Mouse (Mus musculus): ENCODE results near the gene Smoc1. TPM values are rescaled to one million over a fixed set of nuclear protein-coding genes. Genes with fewer than 3 reads are reported as not detected.
A peak's percentile ranks its signal among the peaks of the same experiment; 100 is the strongest.

Smoc1 gene
- polyA plus RNA-seq, 1 experiment from 2014 or later: 15.1 TPM

GRCm38 (mm10) chr12:81088131-81088530 lies 61.5 kb downstream of the Smoc1 start:
- WGBS: 72% methylated on average over 5 of the region's 5 CpGs
- Histone ChIP-seq H3K4me2 (no peak overlapping the region), H3K9me3 (replicated peaks) (no peaks in the 10 kb centered on the region), H3K4me1 (peaks cover 5% of the 10 kb centered on the region; the same call in 1 of the 2 replicates), H3K27ac (replicated peaks) (no peak overlapping the region), H3K36me3 (no peaks in the 10 kb centered on the region), H3K9ac (replicated peaks) (no peak overlapping the region), H3K27me3 (replicated peaks) (no peaks in the 10 kb centered on the region), H3K4me3 (replicated peaks) (no peak overlapping the region)
- no peak for ATAC-seq (ENCODE audit: low FRiP score)

- H3K27me3 ChIP-seq (replicated peaks): no peaks in the 10 kb centered on the region
- ATAC-seq (ENCODE audit: low FRiP score): no peak
- WGBS: 75% methylated on average over 5 of the region's 5 CpGs
Measured at GRCm38 (mm10) chr12:81091641-81092040, 65.0 kb downstream of the Smoc1 start.

GRCm38 (mm10) chr12:81092641-81093040 lies 66.0 kb downstream of the Smoc1 start:
- no peak for ATAC-seq (ENCODE audit: low FRiP score)
- Histone ChIP-seq H3K36me3 (no peaks in the 10 kb centered on the region), H3K27ac (replicated peaks) (no peak overlapping the region), H3K9me3 (replicated peaks) (no peaks in the 10 kb centered on the region), H3K4me3 (replicated peaks) (no peak overlapping the region), H3K4me1 (no peaks in the 10 kb centered on the region), H3K27me3 (replicated peaks) (no peaks in the 10 kb centered on the region), H3K4me2 (no peak overlapping the region), H3K9ac (replicated peaks) (no peak overlapping the region)
- 69% methylated on average over 3 of the region's 3 CpGs for WGBS

More at GRCm38 (mm10) chr12:81091641-81092040, 65.0 kb downstream of the Smoc1 start:
- Histone ChIP-seq H3K4me1 (no peaks in the 10 kb centered on the region), H3K36me3 (no peaks in the 10 kb centered on the region), H3K9me3 (replicated peaks) (no peaks in the 10 kb centered on the region), H3K9ac (replicated peaks) (no peak overlapping the region), H3K4me3 (replicated peaks) (no peak overlapping the region), H3K27ac (replicated peaks) (no peak overlapping the region), H3K4me2 (no peak overlapping the region)

GRCm38 (mm10) chr12:81093211-81093610 lies 66.6 kb downstream of the Smoc1 start:
- Histone ChIP-seq H3K4me1 (no peaks in the 10 kb centered on the region), H3K4me2 (no peak overlapping the region), H3K36me3 (no peaks in the 10 kb centered on the region), H3K27me3 (replicated peaks) (no peaks in the 10 kb centered on the region), H3K9me3 (replicated peaks) (no peaks in the 10 kb centered on the region), H3K27ac (replicated peaks) (no peak overlapping the region), H3K4me3 (replicated peaks) (no peak overlapping the region), H3K9ac (replicated peaks) (no peak overlapping the region)
- ATAC-seq (ENCODE audit: low FRiP score): no peak
- 59% methylated on average over 7 of the region's 7 CpGs for WGBS

- H3K4me2 ChIP-seq: no peak overlapping the region
- H3K36me3 ChIP-seq: no peaks in the 10 kb centered on the region
- 68% methylated on average over 11 of the region's 11 CpGs for WGBS
- H3K4me1 ChIP-seq: no peaks in the 10 kb centered on the region
- H3K27ac ChIP-seq (replicated peaks): no peak overlapping the region
- H3K9me3 ChIP-seq (replicated peaks): no peaks in the 10 kb centered on the region
- H3K27me3 ChIP-seq (replicated peaks): no peaks in the 10 kb centered on the region
- no peak overlapping the region for H3K4me3 ChIP-seq (replicated peaks)
- ATAC-seq (ENCODE audit: low FRiP score): no peak
- H3K9ac ChIP-seq (replicated peaks): no peak overlapping the region
Measured at GRCm38 (mm10) chr12:81094766-81095405, 68.3 kb downstream of the Smoc1 start.

GRCm38 (mm10) chr12:81097267-81097666 lies 70.7 kb downstream of the Smoc1 start:
- H3K27ac ChIP-seq (replicated peaks): no peak overlapping the region
- H3K9me3 ChIP-seq (replicated peaks): no peaks in the 10 kb centered on the region
- ATAC-seq (ENCODE audit: low FRiP score): no peak
- no peak overlapping the region for H3K9ac ChIP-seq (replicated peaks)
- H3K4me2 ChIP-seq: no peak overlapping the region
- 63% methylated on average over 7 of the region's 7 CpGs for WGBS
- H3K4me3 ChIP-seq (replicated peaks): no peak overlapping the region
- H3K4me1 ChIP-seq: 0 out of 2 replicates have a peak, but pooled peaks cover 3% of the 10 kb centered on the region
- no peaks in the 10 kb centered on the region for H3K36me3 ChIP-seq
- no peaks in the 10 kb centered on the region for H3K27me3 ChIP-seq (replicated peaks)

GRCm38 (mm10) chr12:81097738-81098137 lies 71.1 kb downstream of the Smoc1 start:
- 0 out of 2 replicates have a peak, but pooled peaks cover 3% of the 10 kb centered on the region for H3K4me1 ChIP-seq
- no peaks in the 10 kb centered on the region for H3K36me3 ChIP-seq
- WGBS: 68% methylated on average over 4 of the region's 4 CpGs
- H3K27ac ChIP-seq (replicated peaks): no peak overlapping the region
- H3K9me3 ChIP-seq (replicated peaks): no peaks in the 10 kb centered on the region
- no peaks in the 10 kb centered on the region for H3K27me3 ChIP-seq (replicated peaks)
- H3K4me2 ChIP-seq: no peak overlapping the region
- H3K4me3 ChIP-seq (replicated peaks): no peak overlapping the region
- ATAC-seq (ENCODE audit: low FRiP score): no peak
- no peak overlapping the region for H3K9ac ChIP-seq (replicated peaks)

GRCm38 (mm10) chr12:81099161-81099560 lies 72.6 kb downstream of the Smoc1 start:
- Histone ChIP-seq H3K9me3 (replicated peaks) (no peaks in the 10 kb centered on the region), H3K27me3 (replicated peaks) (no peaks in the 10 kb centered on the region), H3K9ac (replicated peaks) (no peak overlapping the region), H3K4me1 (0 out of 2 replicates have a peak, but pooled peaks cover 3% of the 10 kb centered on the region), H3K4me2 (no peak overlapping the region), H3K4me3 (replicated peaks) (no peak overlapping the region), H3K27ac (replicated peaks) (no peak overlapping the region), H3K36me3 (no peaks in the 10 kb centered on the region)
- ATAC-seq (ENCODE audit: low FRiP score): no peak
- 78% methylated on average over 5 of the region's 5 CpGs for WGBS

GRCm38 (mm10) chr12:81101691-81102090 lies 75.1 kb downstream of the Smoc1 start:
- no peaks in the 10 kb centered on the region for H3K36me3 ChIP-seq
- ATAC-seq (ENCODE audit: low FRiP score): no peak; the same call in 1 of the 2 replicates
- no peak overlapping the region for H3K4me2 ChIP-seq
- H3K27ac ChIP-seq (replicated peaks): no peak overlapping the region
- H3K4me1 ChIP-seq: peaks cover 8% of the 10 kb centered on the region; the same call in 1 of the 2 replicates
- H3K4me3 ChIP-seq (replicated peaks): no peak overlapping the region
- H3K9me3 ChIP-seq (replicated peaks): no peaks in the 10 kb centered on the region
- H3K27me3 ChIP-seq (replicated peaks): no peaks in the 10 kb centered on the region
- H3K9ac ChIP-seq (replicated peaks): no peak overlapping the region
- 46% methylated on average over 7 of the region's 7 CpGs for WGBS

- Histone ChIP-seq H3K27me3 (replicated peaks) (no peaks in the 10 kb centered on the region), H3K4me1 (peaks cover 12% of the 10 kb centered on the region), H3K9ac (replicated peaks) (no peak overlapping the region), H3K9me3 (replicated peaks) (no peaks in the 10 kb centered on the region), H3K4me2 (no peak overlapping the region), H3K36me3 (no peaks in the 10 kb centered on the region), H3K27ac (replicated peaks) (no peak overlapping the region), H3K4me3 (replicated peaks) (no peak overlapping the region)
- 90% methylated on average over 14 of the region's 14 CpGs for WGBS
- ATAC-seq (ENCODE audit: low FRiP score): no peak
Measured at GRCm38 (mm10) chr12:81104546-81104945, 77.9 kb downstream of the Smoc1 start.

GRCm38 (mm10) chr12:81105721-81106633 lies 79.4 kb downstream of the Smoc1 start:
- Histone ChIP-seq H3K4me2 (no peak overlapping the region), H3K9me3 (replicated peaks) (no peaks in the 10 kb centered on the region), H3K27ac (replicated peaks) (peak overlapping the region; percentile 46), H3K36me3 (no peaks in the 10 kb centered on the region), H3K9ac (replicated peaks) (no peak overlapping the region), H3K4me1 (peaks cover 12% of the 10 kb centered on the region), H3K27me3 (replicated peaks) (no peaks in the 10 kb centered on the region), H3K4me3 (replicated peaks) (no peak overlapping the region)
- 77% methylated on average over 12 of the region's 12 CpGs for WGBS
- no peak for ATAC-seq (ENCODE audit: low FRiP score)

Measured in neural tube, embryonic 15.5 days (tissue).